10 mouse cellular contexts compared by ENCODE assay signal in the genomic region with DNA sequence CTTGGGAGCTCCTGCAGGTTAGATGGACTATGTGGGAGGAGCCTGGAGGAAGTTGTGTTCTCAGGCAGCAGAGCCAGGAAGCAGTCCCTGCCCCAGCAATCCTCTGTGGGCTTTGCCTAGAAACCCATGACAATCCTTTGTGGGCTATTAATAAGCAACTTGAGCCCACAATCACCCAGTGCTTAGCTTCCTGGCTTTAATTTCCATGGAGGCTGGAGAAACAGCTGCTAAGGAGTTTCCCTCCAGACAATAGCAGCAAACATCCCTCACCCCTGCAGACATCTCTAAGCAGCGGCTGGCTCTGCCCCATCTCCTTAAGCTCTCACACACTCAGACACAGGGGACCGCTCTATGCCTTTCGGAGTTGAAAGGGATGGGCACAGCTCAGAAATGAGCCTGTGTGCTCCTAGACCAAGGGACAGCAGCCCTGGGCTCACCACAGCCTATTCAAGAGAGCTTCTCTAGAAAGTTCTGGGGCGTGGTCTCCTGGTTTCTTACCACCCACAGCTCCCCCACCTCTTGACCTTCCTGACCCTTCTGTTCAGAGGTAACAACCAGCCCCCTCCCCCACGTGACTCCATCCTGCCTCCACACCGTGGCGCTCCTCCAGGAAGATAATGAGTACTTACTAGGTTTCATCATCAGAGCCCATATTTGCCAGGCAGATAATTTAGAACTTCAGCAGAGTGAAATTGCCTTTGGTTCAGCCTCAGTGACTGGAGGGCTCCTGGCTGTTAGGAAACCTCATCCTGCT.
DNase-seq lines count a peak whose midpoint lies in the region; ATAC-seq and TF ChIP-seq lines count a peak whose summit lies in the region.
"Had no signal": no experiment of that assay in that cellular context is flagged by ENCODE, and none has a peak within 500 bp of the region (broad histone marks: within the 10 kb centered on the region; RNA-seq: fewer than 3 reads in every experiment).

No protein-coding gene starts in this region.

- 0 out of 2 replicates have a peak, but pooled peaks have one; percentile 4 for TF ChIP-seq CTCF in stomach, postnatal 0 days (IDR thresholded peaks at IDR 0.05; ENCODE audit: low read depth)

- H3K27me3 ChIP-seq in midbrain, embryonic 10.5 days (ENCODE audit: low read depth, poor library complexity, severe bottlenecking) = peaks cover 20% of the 10 kb centered on the region
- H3K27me3 ChIP-seq in midbrain, embryonic 16.5 days (ENCODE audit: control insufficient read depth, insufficient read depth, low read depth, low read length) = no peaks in the 10 kb centered on the region
- H3K27me3 ChIP-seq in embryonic facial prominence, embryonic 15.5 days = no peaks in the 10 kb centered on the region; the same call in 1 of the 2 replicates
- 0 out of 2 replicates have a peak, but pooled peaks cover 2% of the 10 kb centered on the region for H3K27me3 ChIP-seq in intestine, embryonic 16.5 days (replicated peaks; ENCODE audit: control insufficient read depth, insufficient read depth, low read length)
- no peaks in the 10 kb centered on the region for H3K27me3 ChIP-seq in stomach, postnatal 0 days (ENCODE audit: control insufficient read depth, insufficient read depth, low read length)

- peak; percentile 52 for DNase-seq in midbrain, embryonic 10.5 days (ENCODE audit: low spot score)
- DNase-seq in stomach, postnatal 0 days (ENCODE audit: low spot score) = no peak
- DNase-seq in thymus, postnatal 14 days = no peak
- no peak for DNase-seq in spleen, postnatal 36 days (ENCODE audit: low spot score in 2 of 2)
- no peak for DNase-seq in spleen, postnatal 10 days (ENCODE audit: low spot score in 2 of 2)

- H3K4me3 ChIP-seq in midbrain, embryonic 10.5 days = no peak overlapping the region
- no peak overlapping the region for H3K4me3 ChIP-seq in midbrain, embryonic 16.5 days (ENCODE audit: low read depth, low read length)
- no peak overlapping the region for H3K4me3 ChIP-seq in embryonic facial prominence, embryonic 15.5 days (replicated peaks)
- H3K4me3 ChIP-seq in intestine, embryonic 16.5 days (ENCODE audit: low read length) = no peak overlapping the region
- no peak overlapping the region for H3K4me3 ChIP-seq in stomach, postnatal 0 days (ENCODE audit: low read depth, low read length)
- H3K4me3 ChIP-seq: left cerebral cortex, adult 2 months had no signal

- H3K9ac ChIP-seq in midbrain, embryonic 16.5 days (ENCODE audit: low read depth, low read length) = no peak overlapping the region
- H3K9ac ChIP-seq in embryonic facial prominence, embryonic 15.5 days = no peak overlapping the region
- H3K9ac ChIP-seq in intestine, embryonic 16.5 days (ENCODE audit: low read depth, low read length) = no peak overlapping the region
- no peak overlapping the region for H3K9ac ChIP-seq in stomach, postnatal 0 days (ENCODE audit: low read length)

- no peak; the same call in 1 of the 2 replicates for ATAC-seq in midbrain, embryonic 16.5 days
- peak; percentile 81 for ATAC-seq in embryonic facial prominence, embryonic 15.5 days (ENCODE audit: insufficient number of reproducible peaks, low FRiP score, low TSS enrichment, low read depth)
- peak; percentile 34 for ATAC-seq in intestine, embryonic 16.5 days
- no peak for ATAC-seq in stomach, postnatal 0 days (ENCODE audit: low FRiP score, low TSS enrichment)
- ATAC-seq: forebrain, embryonic 16.5 days had no signal

- no peak for TF ChIP-seq EP300 in stomach, postnatal 0 days (optimal IDR thresholded peaks at IDR 0.05)

- H3K36me3 ChIP-seq in midbrain, embryonic 10.5 days = no peaks in the 10 kb centered on the region
- no peaks in the 10 kb centered on the region for H3K36me3 ChIP-seq in midbrain, embryonic 16.5 days (ENCODE audit: control insufficient read depth, insufficient read depth, low read length)
- H3K36me3 ChIP-seq in embryonic facial prominence, embryonic 15.5 days = no peaks in the 10 kb centered on the region
- no peaks in the 10 kb centered on the region for H3K36me3 ChIP-seq in intestine, embryonic 16.5 days (ENCODE audit: control insufficient read depth, insufficient read depth, low read length)
- H3K36me3 ChIP-seq in stomach, postnatal 0 days (ENCODE audit: control insufficient read depth, insufficient read depth, low read length) = no peaks in the 10 kb centered on the region

- H3K4me2 ChIP-seq in midbrain, embryonic 16.5 days (ENCODE audit: low read length) = no peak overlapping the region
- H3K4me2 ChIP-seq in embryonic facial prominence, embryonic 15.5 days (replicated peaks) = no peak overlapping the region; the same call in 1 of the 2 replicates
- H3K4me2 ChIP-seq in intestine, embryonic 16.5 days (ENCODE audit: low read depth, low read length) = no peak overlapping the region
- no peak overlapping the region for H3K4me2 ChIP-seq in stomach, postnatal 0 days (replicated peaks; ENCODE audit: low read depth)

- H3K4me1 ChIP-seq in midbrain, embryonic 10.5 days = peaks cover 45% of the 10 kb centered on the region
- H3K4me1 ChIP-seq in midbrain, embryonic 16.5 days (ENCODE audit: control insufficient read depth, insufficient read depth, low read length) = peaks cover 16% of the 10 kb centered on the region; the same call in 1 of the 2 replicates
- H3K4me1 ChIP-seq in embryonic facial prominence, embryonic 15.5 days = peaks cover 37% of the 10 kb centered on the region
- peaks cover 9% of the 10 kb centered on the region for H3K4me1 ChIP-seq in intestine, embryonic 16.5 days (ENCODE audit: control insufficient read depth, insufficient read depth, low read length)
- no peaks in the 10 kb centered on the region; the same call in 1 of the 2 replicates for H3K4me1 ChIP-seq in stomach, postnatal 0 days (replicated peaks; ENCODE audit: control insufficient read depth, insufficient read depth)

- WGBS in midbrain, embryonic 10.5 days = 4% methylated on average over 7 of the region's 7 CpGs
- 11% methylated on average over 7 of the region's 7 CpGs for WGBS in midbrain, embryonic 16.5 days
- WGBS in embryonic facial prominence, embryonic 15.5 days = 8% methylated on average over 7 of the region's 7 CpGs
- WGBS in intestine, embryonic 16.5 days = 16% methylated on average over 7 of the region's 7 CpGs
- WGBS in stomach, postnatal 0 days = 24% methylated on average over 7 of the region's 7 CpGs

- H3K27ac ChIP-seq in midbrain, embryonic 10.5 days (replicated peaks) = peak overlapping the region; percentile 78
- no peak overlapping the region for H3K27ac ChIP-seq in midbrain, embryonic 16.5 days (ENCODE audit: low read length)
- peak overlapping the region; percentile 66 for H3K27ac ChIP-seq in embryonic facial prominence, embryonic 15.5 days (replicated peaks)
- no peak overlapping the region for H3K27ac ChIP-seq in intestine, embryonic 16.5 days (ENCODE audit: low read length)
- H3K27ac ChIP-seq in stomach, postnatal 0 days (replicated peaks) = no peak overlapping the region
- H3K27ac ChIP-seq: left cerebral cortex, adult 2 months had no signal

- no peaks in the 10 kb centered on the region for H3K9me3 ChIP-seq in midbrain, embryonic 10.5 days (replicated peaks)
- 0 out of 2 replicates have a peak, but pooled peaks cover 2% of the 10 kb centered on the region for H3K9me3 ChIP-seq in midbrain, embryonic 16.5 days (replicated peaks; ENCODE audit: control insufficient read depth, low read length, poor library complexity, severe bottlenecking)
- H3K9me3 ChIP-seq in embryonic facial prominence, embryonic 15.5 days (replicated peaks) = no peaks in the 10 kb centered on the region
- no peaks in the 10 kb centered on the region for H3K9me3 ChIP-seq in intestine, embryonic 16.5 days (ENCODE audit: control insufficient read depth, low read length)
- no peaks in the 10 kb centered on the region for H3K9me3 ChIP-seq in stomach, postnatal 0 days (ENCODE audit: control insufficient read depth, low read length)

Comparison
In these comparisons a context has a peak if more than half of its experiments do, and no peak if none do; other contexts are left out.
1. H3K27ac ChIP-seq: peak in midbrain, embryonic 10.5 days (single experiment) and embryonic facial prominence, embryonic 15.5 days (single experiment); none in midbrain, embryonic 16.5 days (single experiment), intestine, embryonic 16.5 days (single experiment) and stomach, postnatal 0 days (single experiment).
2. ATAC-seq: peak in embryonic facial prominence, embryonic 15.5 days (single experiment) and intestine, embryonic 16.5 days (single experiment); none in midbrain, embryonic 16.5 days (single experiment) and stomach, postnatal 0 days (single experiment).